Mouse (Mus musculus): ENCODE data around the gene Inpp5d. TPM values are rescaled to one million over a fixed set of nuclear protein-coding genes. Genes with fewer than 3 reads are reported as not detected.
A peak's percentile ranks its signal among the peaks of the same experiment; 100 is the strongest.

Inpp5d gene
- total RNA-seq, 2 experiments from 2014 or later, result 9.0 to 21.8 TPM

DNA sequence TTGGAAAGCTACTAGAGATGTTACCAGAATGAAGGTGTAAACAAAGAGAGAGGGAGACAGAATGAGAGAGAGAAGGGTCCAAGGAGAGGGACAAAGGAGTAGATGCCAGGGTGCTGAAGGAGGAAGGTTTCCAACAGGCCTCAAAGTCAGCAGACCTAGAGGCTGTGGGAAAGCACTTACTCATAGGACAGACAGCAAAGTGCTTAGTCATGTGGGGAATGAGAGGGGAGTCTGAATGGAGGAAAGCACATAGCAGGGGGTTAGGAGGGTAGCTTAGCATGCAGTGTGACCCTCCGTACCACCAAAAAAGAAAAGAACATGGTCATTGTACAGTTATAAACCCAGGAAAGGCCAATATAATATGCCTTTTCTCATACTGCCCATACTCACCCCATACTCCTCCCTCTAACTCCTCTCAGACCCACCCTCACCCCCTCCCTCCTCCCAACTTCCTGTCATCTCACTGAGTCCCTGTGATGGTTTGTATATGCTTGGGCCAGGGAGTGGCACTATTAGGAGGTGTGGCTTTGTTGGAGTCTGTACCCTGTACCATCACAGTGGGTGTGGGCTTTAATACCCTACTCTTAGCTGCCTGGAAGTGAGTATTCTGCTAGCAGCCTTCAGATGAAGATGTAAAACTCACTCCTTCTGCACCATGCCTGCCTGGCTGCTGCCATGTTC is 69.7 kb downstream of the Inpp5d start:
- no peak for DNase-seq
- intact Hi-C loops (cut with DNase I), result no loop called here

DNA sequence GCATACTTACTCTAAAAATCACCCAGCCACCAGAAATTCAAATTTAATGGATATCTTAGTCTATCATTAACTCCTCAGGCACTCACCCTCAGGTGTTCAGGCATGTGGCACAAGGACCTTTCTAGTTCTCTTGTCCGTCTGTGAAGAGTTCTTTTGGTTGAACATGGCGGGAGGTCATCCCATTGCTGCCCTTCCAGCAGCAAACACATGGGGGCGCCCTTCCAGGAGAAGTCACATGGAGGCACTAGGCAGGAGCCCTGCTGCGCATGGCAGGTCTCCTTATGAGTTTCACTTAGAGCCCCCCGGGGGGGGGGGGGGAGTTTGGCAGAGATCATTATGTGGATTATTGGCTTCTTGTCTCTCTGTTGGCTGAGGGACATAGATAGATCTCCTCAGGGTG is 76.2 kb downstream of the Inpp5d start:
- intact Hi-C loops (cut with DNase I), result no loop called here
- DNase-seq, result peak; percentile 14 to 40

DNA sequence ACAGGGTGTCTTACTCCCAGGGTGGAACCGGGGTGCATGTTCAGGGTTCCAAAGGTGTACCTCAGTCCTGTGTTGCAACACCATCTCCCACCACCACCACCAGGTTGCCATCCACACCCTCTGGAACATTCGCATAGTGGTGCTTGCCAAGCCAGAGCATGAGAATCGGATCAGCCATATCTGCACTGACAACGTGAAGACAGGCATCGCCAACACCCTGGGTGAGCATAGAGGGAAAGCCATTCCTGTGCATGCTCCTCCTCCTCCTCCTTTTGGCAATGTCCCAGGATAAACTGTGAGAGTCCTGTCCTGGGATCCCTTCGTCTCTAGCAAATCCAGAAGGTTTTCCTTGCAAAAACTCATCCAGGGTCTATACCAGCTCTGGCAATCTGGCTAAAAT is 77.9 kb downstream of the Inpp5d start:
- peak in 1 of 2 experiments; percentile 4 for DNase-seq
- intact Hi-C loops (cut with DNase I), result no loop called here

DNA sequence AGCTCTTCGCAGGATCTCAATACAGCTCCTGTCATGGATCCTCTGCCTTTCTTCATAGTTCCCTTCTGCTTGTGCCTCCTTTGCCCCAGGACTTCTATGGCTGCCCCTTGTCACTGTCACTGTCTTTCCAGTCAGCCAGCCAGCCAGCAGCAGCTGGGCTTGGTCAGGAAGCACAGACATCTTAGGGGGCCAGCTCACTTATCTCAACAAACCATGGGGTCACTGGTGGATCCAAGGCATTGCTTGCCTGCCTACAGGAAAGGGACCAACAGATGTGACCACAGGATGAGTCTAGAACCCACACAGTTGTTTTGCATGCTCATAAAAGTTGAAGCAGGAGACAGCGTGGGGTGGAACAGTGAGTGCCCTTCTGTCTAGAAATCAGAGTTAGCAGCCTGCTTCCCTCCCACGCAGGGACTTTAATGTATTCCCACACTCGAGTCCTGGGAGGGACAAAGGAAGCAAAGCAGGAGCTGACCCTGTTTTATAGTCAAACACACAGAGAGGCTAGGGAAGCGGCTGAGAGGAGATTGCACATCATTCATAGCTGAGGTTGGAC is 79.9 kb downstream of the Inpp5d start:
- intact Hi-C loops (cut with DNase I), result no loop called here
- no peak for DNase-seq

DNA sequence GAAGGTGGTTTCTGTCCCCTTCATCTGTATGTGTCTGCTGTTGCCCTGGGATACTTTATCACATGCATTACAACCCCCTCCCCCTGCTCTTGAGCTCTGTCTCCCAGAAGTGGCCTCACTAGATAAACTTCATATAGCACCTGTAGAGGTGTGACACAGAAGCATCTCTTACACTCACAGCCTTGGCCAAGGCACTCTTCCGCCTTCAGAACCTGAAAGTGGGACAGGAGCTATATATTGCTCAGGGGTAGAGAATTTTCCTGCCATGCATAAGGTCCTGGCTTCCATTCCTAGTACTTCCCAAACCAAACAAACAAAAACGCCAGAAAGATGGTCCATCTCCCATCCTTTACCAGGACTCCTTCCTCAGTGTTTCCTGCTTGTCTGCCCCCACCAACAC is 84.1 kb downstream of the Inpp5d start:
- no peak for DNase-seq
- intact Hi-C loops (cut with DNase I), result no loop called here

DNA sequence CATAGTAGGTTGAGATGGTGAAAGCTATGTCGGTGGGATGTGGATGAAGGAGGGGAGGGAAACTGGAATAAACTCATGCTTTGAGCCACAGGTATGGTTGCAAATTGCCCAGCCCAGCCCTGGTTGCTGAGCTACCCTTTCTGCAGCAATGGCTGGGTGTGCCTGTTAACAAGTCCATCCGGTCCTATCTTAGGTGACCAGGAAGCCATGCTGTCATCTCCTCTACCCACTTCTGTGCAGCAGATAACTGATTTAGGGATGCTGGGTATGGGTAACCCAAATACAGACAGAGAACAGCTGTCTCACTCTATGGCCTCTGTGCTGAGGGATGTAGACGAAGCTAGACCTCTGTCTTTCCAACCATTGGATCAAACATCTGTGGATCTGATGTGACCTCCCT is 86.2 kb downstream of the Inpp5d start:
- DNase-seq, result no peak
- intact Hi-C loops (cut with DNase I), result no loop called here

DNA sequence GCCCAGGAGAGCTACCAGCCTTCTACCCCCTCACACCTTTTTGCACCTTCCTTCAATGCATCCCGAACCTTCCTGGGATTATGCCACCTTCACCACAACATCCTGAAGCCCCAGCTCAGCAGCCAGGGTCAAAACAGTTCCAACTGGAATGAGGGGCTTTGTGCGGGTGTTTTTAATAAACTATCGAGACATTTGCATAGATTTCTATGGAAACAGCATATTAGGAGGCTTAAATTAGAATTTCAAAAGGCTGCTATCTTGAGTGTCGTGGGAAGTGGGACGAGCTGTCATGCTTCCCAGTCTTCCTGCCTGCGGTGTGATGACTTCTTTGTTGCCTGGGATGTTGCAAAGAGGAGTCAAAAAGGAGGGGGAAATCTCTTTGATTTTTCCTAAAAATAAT is 88.9 kb downstream of the Inpp5d start:
- intact Hi-C loops (cut with DNase I), result no loop called here
- no peak for DNase-seq

DNA sequence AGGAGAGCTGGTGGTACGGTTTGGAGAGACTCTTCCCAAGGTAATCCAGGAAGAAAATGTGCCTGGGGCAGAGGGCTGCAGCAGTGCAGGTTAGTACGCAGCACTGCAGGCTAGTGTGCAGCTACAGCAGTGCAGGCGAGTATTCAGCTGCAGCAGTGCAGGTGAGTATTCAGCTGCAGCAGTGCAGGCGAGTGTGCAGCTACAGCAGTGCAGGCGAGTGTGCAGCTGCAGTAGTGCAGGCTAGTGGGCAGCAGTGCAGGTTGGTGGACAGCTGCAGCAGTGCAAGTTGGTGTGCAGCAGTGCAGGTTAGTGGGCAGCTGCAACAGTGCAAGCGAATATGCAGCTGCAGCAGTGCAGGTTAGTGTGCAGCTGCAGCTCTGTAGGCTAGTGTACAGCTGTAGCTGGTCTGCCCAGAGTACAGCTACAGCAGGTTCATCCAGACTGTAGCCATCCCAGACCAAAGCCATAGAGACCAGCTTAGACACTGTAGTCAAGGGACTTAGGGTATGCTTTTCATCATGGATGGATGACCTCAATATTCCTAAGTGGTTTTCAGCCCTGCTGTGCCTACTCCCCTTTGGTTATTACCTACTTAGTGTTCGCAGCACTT is 89.7 kb downstream of the Inpp5d start:
- intact Hi-C loops (cut with DNase I), result no loop called here
- DNase-seq, result no peak

DNA sequence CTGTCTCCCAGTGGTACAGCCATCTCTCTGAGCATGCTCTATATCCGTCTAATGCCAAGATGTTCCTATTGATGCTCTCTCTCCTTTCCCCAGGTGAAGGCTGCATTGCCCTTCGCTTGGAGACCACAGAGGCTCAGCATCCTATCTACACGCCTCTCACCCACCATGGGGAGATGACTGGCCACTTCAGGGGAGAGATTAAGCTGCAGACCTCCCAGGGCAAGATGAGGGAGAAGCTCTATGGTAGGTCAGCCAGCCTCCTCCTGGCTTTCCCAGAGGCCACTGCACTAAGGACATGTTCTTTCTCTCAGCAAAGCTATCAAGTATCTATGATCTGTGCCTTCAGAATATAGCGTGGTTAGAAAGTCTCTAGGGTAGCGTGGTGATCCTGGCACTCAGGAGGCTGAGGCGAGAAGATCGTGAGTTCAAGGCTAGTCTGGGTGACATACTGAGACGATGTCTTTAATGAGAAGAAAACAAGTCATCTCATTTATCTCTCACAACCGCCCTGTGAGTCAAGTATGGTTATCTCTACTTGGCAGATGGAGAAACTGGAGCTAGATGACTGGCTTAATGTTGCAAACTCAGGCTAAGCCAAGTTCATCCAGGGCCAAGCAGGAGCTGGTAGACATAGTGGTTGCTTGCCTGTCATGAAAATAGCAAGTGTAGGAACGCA is 92.0 kb downstream of the Inpp5d start:
- DNase-seq, result no peak
- intact Hi-C loops (cut with DNase I), result no loop called here

DNA sequence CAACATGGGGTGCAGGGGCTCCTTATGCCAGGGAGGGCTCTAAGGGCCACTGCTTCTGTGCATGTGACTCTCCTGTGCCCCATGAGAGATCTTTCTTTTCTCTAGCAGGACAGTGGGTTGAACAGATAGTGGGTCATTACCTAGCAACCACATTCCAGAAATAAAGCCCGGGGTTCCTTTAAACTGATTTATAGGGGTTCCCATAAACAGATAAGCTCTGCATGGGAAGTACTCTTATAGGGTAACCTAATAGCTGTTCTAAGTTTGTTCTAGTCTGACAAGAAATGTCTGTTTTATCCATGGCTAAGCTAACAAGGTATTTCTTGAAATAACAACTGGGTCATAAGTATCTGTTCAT is 92.5 kb downstream of the Inpp5d start:
- DNase-seq, result no peak
- intact Hi-C loops (cut with DNase I), result no loop called here

DNA sequence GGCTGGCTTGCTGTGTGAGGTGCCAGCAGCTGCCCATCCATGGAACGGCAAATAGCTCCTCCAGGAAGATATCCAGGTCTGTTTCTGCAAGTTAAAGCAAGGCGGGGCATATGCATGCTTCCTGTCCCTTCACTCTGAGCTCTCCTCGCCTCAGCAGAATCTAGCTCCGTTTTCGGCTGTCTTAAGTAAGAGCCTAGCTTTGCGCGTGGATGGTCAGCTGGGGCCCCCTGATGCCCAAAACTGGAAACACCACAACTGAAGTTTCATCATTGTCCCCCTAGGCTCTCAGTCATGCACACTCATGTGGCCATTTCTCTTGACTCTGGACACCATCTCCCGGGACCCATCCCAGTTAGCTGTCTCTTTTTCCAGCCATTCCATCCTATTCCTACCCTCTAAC is 101.3 kb downstream of the Inpp5d start:
- peak; percentile 25 to 34 for DNase-seq
- intact Hi-C loops (cut with DNase I), result loop anchor here (2.0 kb wide), 1 partner anchor 273 kb away; no protein-coding TSS in a partner anchor

DNA sequence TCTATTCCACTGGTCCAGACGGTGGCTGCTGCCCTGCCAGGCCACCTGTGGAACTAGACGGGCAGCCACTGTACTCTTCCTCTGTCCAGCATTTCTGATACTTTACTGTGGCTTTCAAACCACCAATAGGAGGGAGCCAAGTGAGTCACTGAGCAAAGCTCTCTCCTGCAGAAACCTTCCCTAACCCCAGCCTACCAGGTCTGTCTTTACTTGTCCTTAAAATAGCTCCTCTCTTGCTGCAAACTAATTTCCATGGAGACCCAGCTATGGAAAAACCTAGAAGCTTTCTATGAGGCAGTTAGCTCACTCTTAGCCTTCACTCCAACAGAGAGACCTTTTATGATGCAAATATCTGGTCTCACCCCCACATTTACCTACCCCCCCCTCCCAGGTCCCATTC is 102.0 kb downstream of the Inpp5d start:
- intact Hi-C loops (cut with DNase I), result no loop called here
- DNase-seq, result no peak

DNA sequence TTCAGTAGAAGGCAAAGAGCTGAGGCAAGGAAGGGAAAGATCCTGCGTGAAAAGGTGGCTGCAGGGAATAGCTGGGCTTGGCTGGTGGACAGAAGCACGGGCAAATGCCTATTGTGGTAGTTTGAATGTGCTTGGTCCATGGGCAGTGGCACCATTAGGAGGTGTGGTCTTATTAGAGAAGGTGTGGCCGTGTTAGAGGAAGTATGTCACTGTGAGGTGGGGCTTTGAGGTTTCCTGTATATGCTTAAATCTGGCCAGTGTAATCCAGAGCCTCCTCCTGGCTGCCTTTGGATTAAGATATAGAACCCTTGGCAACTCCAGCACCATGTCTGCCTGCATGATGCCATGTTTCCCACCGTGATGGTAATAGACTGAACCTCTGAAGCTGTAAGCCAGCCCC is 103.2 kb downstream of the Inpp5d start:
- no peak for DNase-seq
- intact Hi-C loops (cut with DNase I), result no loop called here

DNA sequence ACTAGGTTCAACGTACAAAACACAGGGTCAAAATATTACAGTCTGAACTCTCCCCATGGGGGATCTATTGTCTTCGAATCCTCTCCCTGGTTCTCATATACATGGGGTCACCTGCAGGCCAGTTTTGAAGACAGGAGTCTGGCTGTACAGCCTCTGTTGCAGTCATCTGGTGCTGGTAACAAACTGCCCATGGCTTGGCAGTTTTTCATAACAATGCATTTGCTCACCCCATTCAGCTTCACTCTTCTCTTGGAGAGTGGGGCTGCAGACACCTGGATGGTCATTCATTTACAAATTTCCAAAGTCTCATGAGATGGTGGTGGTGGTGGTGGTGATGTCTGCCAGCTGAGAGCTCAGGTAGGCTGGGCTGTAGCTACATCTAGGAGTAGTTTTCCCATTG is 109.0 kb downstream of the Inpp5d start:
- no peak for DNase-seq
- intact Hi-C loops (cut with DNase I), result no loop called here

DNA sequence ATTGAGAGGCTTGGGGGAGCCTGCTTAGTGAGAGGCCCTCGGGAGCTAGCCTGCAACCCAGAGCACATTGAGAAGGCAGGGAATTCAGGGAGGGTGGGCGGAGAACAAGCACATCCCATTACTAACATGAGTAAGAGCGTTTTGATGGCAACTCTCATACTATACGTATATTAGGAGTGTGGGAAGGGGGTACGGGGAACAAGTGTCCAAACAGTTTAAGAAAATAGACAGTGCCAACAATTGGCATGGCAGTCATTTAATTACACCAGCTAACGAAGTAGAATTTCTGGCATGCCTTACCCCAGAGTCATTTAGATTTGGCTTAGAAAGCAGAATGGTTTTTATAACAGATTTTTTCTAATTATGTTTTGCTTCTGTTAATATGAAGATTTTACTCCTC is 109.7 kb downstream of the Inpp5d start:
- intact Hi-C loops (cut with DNase I), result no loop called here
- no peak for DNase-seq

DNA sequence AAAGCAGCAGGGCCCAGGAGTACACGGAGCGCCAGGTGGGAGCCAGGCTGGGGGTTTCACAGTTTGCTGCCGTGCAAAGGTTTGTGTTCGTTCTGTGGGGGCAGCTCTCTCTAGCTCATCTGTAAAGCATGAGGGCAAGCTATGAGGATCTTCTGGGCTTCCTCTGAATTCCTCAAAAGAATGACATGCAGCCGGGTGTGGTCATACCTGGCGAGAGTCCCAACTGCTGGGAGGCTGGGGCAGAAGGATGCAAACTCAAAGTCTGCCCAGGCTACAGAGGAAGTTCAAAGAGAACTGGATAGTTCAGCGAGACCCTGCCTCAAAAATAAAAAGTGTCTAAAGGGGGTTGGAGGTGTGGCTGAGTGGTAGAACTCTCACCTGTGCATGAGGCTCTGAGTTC is 110.2 kb downstream of the Inpp5d start:
- no peak for DNase-seq
- intact Hi-C loops (cut with DNase I), result no loop called here

DNA sequence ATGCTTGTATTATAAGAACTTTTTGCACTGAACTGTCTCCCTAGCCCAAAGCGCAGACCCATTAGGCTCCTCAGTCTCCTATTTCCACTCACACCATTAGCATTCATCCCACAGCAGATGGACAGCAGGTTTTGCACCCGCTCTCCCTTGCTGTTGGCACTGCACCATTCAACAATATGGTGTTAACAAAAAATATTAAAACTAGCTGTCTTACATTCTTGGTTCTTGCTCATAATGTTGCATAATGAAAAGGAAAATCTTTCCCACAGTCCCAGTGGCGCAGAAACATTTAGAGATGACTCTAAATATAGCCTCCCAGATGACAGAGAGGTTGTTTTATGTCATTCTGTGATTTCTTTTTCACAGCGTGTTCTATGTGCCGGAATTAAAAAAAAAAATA is 113.1 kb downstream of the Inpp5d start:
- peak in 1 of 2 experiments; percentile 6 for DNase-seq
- intact Hi-C loops (cut with DNase I), result no loop called here

DNA sequence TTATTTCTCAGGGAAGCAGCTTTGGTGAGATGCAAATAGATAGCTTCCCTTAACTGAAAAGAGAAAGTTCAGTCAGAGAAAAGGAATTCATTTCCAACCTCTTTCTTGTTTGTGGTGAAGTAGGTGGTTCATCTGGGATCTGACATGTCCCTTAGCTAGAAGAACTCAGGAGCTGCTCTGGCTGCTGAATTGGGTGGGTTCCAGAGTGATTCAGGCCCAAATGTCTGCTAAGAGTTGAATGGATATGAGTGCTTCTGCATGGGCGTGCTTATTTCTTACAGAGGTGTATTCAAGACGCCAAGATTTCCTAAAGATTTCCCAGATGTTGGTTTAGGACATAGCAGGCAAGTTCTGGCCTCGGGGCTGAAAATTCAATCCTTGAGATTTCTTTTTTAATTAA is 114.0 kb downstream of the Inpp5d start:
- intact Hi-C loops (cut with DNase I), result no loop called here
- DNase-seq, result no peak

DNA sequence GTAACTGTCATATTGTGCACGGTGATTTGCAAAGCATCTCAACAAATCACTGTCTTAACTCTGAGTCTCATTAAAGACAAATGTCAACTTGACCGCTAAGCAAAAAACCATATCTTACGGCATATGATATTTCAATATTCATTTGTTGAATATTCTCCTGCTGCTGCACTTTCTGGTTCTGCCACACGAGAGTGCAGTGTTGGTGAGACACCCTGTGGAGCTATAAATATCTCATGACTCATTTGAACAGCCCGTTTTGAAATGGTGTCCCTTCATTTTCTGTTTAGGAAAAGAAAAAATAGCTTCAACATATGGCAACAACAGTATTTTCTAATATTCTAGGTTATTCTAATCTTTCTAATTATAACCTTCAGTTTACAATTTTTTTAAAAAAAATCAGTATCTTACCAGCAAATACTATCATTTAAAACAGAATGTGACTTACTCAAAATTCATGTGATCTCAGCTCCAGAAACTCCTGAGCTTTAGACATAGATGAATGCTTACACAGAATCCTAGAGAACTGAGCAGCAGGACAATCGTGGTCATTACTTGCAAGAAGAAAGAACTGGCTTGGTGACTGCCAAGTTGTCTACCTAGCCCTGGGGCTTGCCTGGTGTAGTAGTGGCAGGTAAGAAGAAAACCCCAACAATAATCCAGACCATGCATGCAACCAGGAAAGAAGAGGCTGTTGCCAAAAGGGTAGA is 120.6 kb downstream of the Inpp5d start:
- intact Hi-C loops (cut with DNase I), result no loop called here
- DNase-seq, result no peak

DNA sequence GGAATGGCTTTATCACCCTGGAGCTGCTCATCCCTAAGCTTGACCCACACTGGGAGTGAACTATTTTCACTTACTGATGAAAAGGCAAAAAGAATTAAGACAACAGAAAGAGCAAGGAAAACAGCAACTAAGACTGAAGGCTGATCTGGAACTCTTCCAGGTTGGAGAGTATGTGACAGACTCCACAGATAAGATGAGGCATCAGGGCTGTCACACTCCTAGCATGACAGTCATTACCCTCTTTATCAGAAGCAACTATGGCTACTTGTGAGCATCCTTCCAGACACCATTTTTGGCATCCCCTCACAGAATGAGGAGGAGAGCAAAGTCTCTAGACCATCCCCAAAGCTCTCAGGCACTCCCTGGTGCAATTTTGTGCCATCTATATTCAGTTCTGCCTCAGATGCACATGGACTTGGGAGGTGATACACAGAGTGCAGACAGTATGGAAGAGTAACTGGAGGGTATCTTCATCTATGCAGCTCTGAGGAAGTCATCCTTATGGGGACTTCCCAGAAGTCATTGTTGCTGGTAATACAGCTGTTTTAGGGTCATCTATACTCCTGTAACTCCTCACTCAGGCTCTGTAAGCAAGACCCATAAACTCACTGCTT is 129.4 kb downstream of the Inpp5d start:
- no peak for DNase-seq
- intact Hi-C loops (cut with DNase I), result no loop called here

Data from heart, postnatal 36 days (tissue).